Mouse (Mus musculus) small intestine, adult 2 months (tissue): ENCODE measurements at regions not wholly inside any gene's neighbourhood (a gene's known extent, or its start where the extent isn't known, plus 50 kb on each side); places are given as distances from the start of the nearest gene placed in this dataset.
"Not testable (repeated sequence)": the region's sequence is repeated elsewhere in the genome, so short reads cannot be mapped to it uniquely, and the experiment has no call there.

ENCODE experiments used
- H3K27ac ChIP-seq: fragments of 200-500 bp; 2 replicates; pipeline ENCODE4 v1.5.1; 2012; ENCODE audit warnings: low read depth, low read length, control low read depth, inconsistent platforms; ENCODE audit not compliant: insufficient read depth
- H3K27me3 ChIP-seq: fragments of 200-500 bp; 2 replicates; pipeline ENCODE4 v1.6.1; 2012; ENCODE audit warnings: mild to moderate bottlenecking, moderate library complexity, low read length, inconsistent platforms; ENCODE audit not compliant: control insufficient read depth, insufficient read depth
- H3K36me3 ChIP-seq: fragments of 200-500 bp; 2 replicates; pipeline ENCODE4 v1.6.1; 2012; ENCODE audit warnings: mild to moderate bottlenecking, low read length, control low read depth, inconsistent platforms; ENCODE audit not compliant: control insufficient read depth, insufficient read depth
- H3K4me1 ChIP-seq: fragments of 200-500 bp; 2 replicates; pipeline ENCODE4 v1.6.1; 2012; ENCODE audit warnings: low read length, inconsistent platforms, mixed read lengths; ENCODE audit not compliant: control insufficient read depth, insufficient read depth, insufficient read length
- H3K4me3 ChIP-seq: fragments of 200-500 bp; 2 replicates; pipeline ENCODE4 v1.5.1; 2012; ENCODE audit warnings: low read depth, mild to moderate bottlenecking, control low read depth, inconsistent platforms, low read length, moderate library complexity
- CTCF ChIP-seq: fragments of 200-500 bp; IDR thresholded peaks from 2 replicates; pipeline ENCODE4 v1.5.1; 2012; ENCODE audit warnings: low read depth, mild to moderate bottlenecking, control low read depth, inconsistent platforms, low read length, moderate library complexity, mixed read lengths; ENCODE audit not compliant: insufficient replicate concordance, insufficient read length; ENCODE audit errors: extremely low read depth
- POLR2A ChIP-seq: fragments of 200-500 bp; IDR thresholded peaks from 2 replicates; pipeline ENCODE4 v1.6.1; 2012; ENCODE audit warnings: low read depth, mild to moderate bottlenecking, control low read depth, inconsistent platforms, low read length, moderate library complexity
- WGBS: fragments of 180-500 bp; shearing (Covaris S2); methylation state at CpG from one replicate; pipeline ENCODE4 v1.1.7; 2018; 5-methylcytosine and 5-hydroxymethylcytosine counted together

DNA sequence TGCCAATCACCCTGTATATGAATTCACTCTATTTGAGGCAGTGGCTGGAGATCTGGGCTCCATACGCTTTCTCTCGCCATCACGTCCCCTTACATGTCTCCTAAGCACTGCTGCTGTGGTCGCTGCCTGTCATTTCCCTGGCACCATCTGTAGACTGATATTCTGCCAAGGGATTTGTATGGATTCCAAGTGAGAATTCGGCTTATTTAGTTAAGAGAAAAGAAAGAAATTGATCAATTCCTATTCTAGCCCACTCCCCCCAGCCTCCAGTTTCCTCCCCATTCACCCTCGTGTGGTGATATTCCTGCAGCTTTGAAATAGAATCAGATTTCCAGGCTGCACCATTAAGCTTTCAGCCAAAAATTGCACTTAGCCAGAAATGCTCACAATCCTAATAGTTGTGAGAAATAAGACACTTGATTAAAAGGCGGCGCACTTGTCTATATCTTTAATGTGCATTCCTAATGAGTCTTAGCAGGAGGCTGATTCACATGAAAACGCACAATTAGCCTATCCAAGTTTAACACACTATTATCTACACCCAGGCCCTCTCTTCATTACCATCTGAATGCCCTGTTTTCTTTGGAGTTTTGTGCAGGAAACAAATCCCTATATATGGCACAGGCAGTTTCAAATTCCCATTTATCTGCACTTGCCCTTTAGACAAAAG is 253.8 kb upstream of the Gm6793 start:
- Histone ChIP-seq H3K27me3 (no peaks in the 10 kb centered on the region), H3K4me1 (no peaks in the 10 kb centered on the region), H3K4me3 (no peak overlapping the region), H3K27ac (no peak overlapping the region), H3K36me3 (no peaks in the 10 kb centered on the region)
- TF ChIP-seq CTCF (no peak), POLR2A (no peak)
- 77% methylated on average over 9 of the region's 9 CpGs for WGBS

DNA sequence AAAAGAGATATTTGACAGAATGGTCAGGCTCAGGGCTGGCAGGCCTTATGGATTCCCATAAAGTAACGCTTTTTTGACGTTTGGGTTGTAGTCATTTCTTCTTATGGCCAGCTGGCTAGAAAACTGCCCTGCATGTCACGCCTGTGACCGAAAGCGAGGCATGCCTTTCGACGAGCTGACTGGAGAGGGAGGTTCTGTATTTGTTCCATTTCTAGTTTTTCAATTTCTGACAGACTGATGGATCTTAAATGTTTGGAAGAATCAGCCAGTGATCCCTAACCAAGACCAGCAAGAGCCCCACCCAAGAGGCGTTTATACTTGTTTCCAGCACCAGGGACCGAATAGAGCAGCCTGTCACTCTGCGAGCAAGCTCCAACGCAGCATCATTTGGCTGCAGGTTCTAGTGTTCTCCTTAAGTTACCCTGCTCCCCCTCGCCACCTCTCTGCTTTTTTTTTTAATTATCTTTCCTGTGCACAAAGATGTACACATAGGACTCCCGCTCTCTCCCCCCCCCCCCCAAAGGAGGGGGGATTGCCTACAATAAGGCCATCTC is 243.2 kb upstream of the Gm6793 start:
- Histone ChIP-seq H3K36me3 (no peaks in the 10 kb centered on the region), H3K27ac (no peak overlapping the region), H3K27me3 (no peaks in the 10 kb centered on the region), H3K4me1 (no peaks in the 10 kb centered on the region), H3K4me3 (no peak overlapping the region)
- WGBS: 54% methylated on average over 13 of the region's 13 CpGs
- no peak for TF ChIP-seq POLR2A
- no peak for TF ChIP-seq CTCF

DNA sequence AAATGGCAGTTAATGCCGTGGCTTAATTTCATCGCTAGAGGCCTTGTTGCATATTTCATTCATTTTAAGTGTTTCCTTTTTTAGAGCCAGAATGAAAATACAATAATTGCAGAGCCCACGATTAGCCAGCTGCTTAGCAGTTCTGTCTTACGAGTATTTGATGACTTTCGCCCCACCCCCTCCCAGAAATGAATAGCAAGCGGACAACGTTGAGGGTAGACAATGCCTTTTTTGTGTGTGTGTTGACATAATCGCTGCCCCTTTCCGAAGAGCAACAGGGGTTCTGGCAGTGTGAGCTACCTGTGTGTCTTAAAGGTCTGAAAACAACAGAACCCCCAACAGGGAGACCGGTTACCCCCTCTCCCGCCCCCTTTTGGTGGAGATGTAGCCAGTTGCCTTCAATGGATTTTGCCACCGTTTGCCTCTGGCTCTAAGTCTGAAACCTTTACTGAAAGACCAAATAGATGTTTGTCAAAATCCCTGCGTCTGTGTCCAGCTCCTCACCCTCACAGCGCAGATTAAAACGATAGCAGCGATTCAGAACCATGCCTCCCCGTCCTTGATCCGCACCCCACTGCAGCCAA is 242.6 kb upstream of the Gm6793 start:
- Histone ChIP-seq H3K4me1 (no peaks in the 10 kb centered on the region), H3K27me3 (no peaks in the 10 kb centered on the region), H3K27ac (no peak overlapping the region), H3K4me3 (no peak overlapping the region), H3K36me3 (no peaks in the 10 kb centered on the region)
- WGBS: 26% methylated on average over 18 of the region's 18 CpGs
- TF ChIP-seq CTCF (no peak), POLR2A (no peak)

DNA sequence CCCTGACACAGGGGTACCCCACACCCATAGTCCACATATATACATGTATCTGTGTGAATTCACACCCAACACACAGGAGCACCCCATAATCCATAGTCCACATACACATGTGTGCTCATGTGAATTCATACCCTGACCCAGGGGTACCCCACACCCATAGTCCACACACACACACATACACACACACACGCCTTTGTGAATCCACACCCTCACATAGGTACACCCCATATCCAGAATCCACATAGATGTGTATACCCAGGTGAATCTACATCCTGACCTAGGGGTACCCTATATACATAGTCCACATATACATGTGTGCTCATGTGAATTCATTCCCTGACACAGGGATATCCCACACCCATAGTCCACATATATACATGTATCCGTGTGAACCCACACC is 231.8 kb upstream of the Gm6793 start:
- H3K27me3 ChIP-seq, H3K36me3 ChIP-seq, H3K27ac ChIP-seq, H3K4me1 ChIP-seq, H3K4me3 ChIP-seq: not testable (repeated sequence)
- WGBS: 87% methylated on average over 2 of the region's 2 CpGs

DNA sequence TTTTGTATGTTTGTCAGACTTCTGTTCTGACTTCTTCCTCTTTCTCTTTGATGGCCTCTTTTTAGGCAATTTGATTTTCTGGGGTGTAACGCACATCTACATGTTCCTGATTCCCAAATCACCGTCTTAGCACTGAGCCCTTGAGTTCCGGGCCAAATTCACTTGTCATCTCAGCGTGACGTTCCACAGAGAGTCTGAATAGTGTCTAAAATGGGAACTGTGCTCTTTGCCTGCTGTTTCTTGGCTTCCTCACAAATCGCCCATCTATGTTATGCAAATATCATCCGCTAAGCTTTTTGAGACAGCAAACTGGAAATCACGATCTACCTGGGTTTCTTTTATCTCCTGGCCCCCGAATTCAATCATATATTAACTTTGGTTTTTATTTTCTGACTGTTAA is 223.8 kb upstream of the Gm6793 start:
- Histone ChIP-seq H3K27me3 (no peaks in the 10 kb centered on the region), H3K4me3 (no peak overlapping the region), H3K4me1 (no peaks in the 10 kb centered on the region), H3K36me3 (no peaks in the 10 kb centered on the region), H3K27ac (no peak overlapping the region)
- no peak for TF ChIP-seq CTCF
- TF ChIP-seq POLR2A: no peak
- WGBS: 80% methylated on average over 9 of the region's 9 CpGs

DNA sequence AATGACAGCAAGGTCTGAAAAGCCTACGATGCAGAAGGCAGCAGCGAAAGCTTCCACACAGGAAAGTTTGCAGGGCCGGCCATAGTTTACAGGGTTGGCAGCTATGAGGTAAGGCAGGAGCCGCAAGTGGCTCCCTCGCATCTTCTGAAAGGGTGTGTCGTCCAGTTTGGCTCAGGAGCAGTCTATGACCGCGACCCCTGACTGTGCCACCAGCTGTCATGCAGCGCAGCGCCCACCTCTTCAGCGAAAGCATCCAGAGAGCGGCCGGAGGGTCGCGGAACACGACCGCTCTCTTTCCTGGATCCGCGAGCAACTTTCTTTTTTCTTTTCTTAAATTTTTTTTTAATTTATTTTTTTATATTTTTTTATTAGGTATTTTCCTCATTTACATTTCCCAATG is 221.9 kb upstream of the Gm6793 start:
- H3K36me3 ChIP-seq, H3K27ac ChIP-seq, H3K27me3 ChIP-seq, H3K4me1 ChIP-seq, H3K4me3 ChIP-seq: not testable (repeated sequence)
- 91% methylated on average over 19 of the region's 19 CpGs for WGBS

DNA sequence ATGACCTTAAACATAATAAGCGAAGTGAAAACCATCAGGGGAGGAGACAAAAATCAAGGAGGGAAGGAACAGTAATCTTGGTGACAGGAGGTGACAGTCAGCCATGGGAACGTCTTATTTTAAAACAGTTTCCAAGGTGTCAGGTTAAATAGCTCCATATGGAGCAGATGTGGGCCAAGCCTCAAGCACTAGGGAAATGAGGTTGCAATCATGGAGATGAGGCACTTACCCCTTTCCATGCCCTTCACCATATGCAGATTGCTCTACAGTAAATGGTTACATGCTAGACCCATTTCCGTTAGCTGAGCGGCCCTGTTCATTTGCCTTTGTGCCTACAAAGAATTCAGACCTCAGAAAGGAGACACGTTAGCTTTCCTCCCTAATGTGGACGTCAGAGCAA is 204.8 kb upstream of the Gm6793 start:
- H3K4me1 ChIP-seq: no peaks in the 10 kb centered on the region
- H3K27ac ChIP-seq: no peak overlapping the region
- H3K4me3 ChIP-seq: no peak overlapping the region
- TF ChIP-seq POLR2A (no peak), CTCF (no peak)
- no peaks in the 10 kb centered on the region for H3K36me3 ChIP-seq
- H3K27me3 ChIP-seq: no peaks in the 10 kb centered on the region
- 82% methylated on average over 6 of the region's 6 CpGs for WGBS
